Mouse (Mus musculus) forelimb bud, embryonic 11.5 days (tissue): Measurements from ENCODE around the gene Gch1.
A peak's percentile ranks its signal among the peaks of the same experiment; 100 is the strongest.

Experiments used
- DNase-seq: peaks from one replicate; pipeline ENCODE4 v3.0.0-alpha.2; 2012; ENCODE audit warnings: low read depth, low spot score

The Gch1 gene

GRCm38 (mm10) chr14:47188848-47189634 is at the start of gene Gch1:
TSS of gene Gch1 (minus strand) at chr14:47189413.
- peak; percentile 48 for DNase-seq

GRCm38 (mm10) chr14:47237286-47237685 is 48.1 kb upstream of the Gch1 start:
- DNase-seq = no peak

GRCm38 (mm10) chr14:47236491-47236890 is 47.3 kb upstream of the Gch1 start:
- no peak for DNase-seq

- DNase-seq = no peak
Observed at GRCm38 (mm10) chr14:47234526-47235250, 45.5 kb upstream of the Gch1 start.

- DNase-seq = no peak
Observed at GRCm38 (mm10) chr14:47234032-47234431, 44.8 kb upstream of the Gch1 start.

- no peak for DNase-seq
Observed at GRCm38 (mm10) chr14:47233602-47234001, 44.4 kb upstream of the Gch1 start.

- DNase-seq = no peak
Observed at GRCm38 (mm10) chr14:47229796-47230376, 40.7 kb upstream of the Gch1 start.

- no peak for DNase-seq
Observed at GRCm38 (mm10) chr14:47225931-47226330, 36.7 kb upstream of the Gch1 start.

GRCm38 (mm10) chr14:47224476-47225325 is 35.5 kb upstream of the Gch1 start:
- DNase-seq = no peak

- DNase-seq = no peak
Observed at GRCm38 (mm10) chr14:47222631-47223450, 33.6 kb upstream of the Gch1 start.

- DNase-seq = no peak
Observed at GRCm38 (mm10) chr14:47221567-47221966, 32.4 kb upstream of the Gch1 start.

GRCm38 (mm10) chr14:47220231-47221025 is 31.2 kb upstream of the Gch1 start:
- DNase-seq = no peak

- no peak for DNase-seq
Observed at GRCm38 (mm10) chr14:47218766-47219606, 29.8 kb upstream of the Gch1 start.

GRCm38 (mm10) chr14:47216541-47216940 is 27.3 kb upstream of the Gch1 start:
- no peak for DNase-seq

GRCm38 (mm10) chr14:47214367-47214766 is 25.2 kb upstream of the Gch1 start:
- DNase-seq = no peak

GRCm38 (mm10) chr14:47213305-47213704 is 24.1 kb upstream of the Gch1 start:
- no peak for DNase-seq

- no peak for DNase-seq
Observed at GRCm38 (mm10) chr14:47209669-47210164, 20.5 kb upstream of the Gch1 start.

GRCm38 (mm10) chr14:47208564-47209493 is 19.6 kb upstream of the Gch1 start:
- DNase-seq = no peak
